Mouse (Mus musculus): ENCODE data around the gene Olfr267. TPM values are rescaled to one million over a fixed set of nuclear protein-coding genes. Genes with fewer than 3 reads are reported as not detected.

Olfr267 gene
- not detected in 2 replicates for polyA plus RNA-seq (2015; fragmentation: Nextera tagmentation; extraction: Ambion mirVana)

DNA sequence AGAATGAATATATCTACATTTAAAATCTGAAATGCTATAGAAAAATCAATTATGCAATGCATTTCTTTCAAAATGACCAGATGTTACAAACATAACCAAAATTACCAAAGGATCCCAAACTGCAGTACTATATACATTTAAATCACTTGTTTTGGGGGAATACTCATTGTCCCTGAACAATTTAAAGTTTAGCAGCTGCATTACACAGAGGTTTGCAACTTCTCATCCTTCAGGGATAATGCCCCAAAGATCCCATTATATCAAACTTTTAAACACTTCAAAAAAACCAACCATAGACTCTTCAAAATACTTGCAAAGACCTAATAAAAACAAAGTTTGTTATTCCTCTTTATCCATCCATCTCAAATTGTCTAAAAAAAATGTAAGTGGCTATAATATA lies at the start of gene Olfr267:
Olfr267 (minus strand) TSS at position 101 of the 400 bp plus-strand sequence.
- Histone ChIP-seq H3K27me3 (ENCODE audit: insufficient read depth, low read length) (no peaks in the 10 kb centered on the region), H3K4me1 (ENCODE audit: insufficient read depth, low read length) (no peaks in the 10 kb centered on the region), H3K4me3 (ENCODE audit: low read length) (no peak within 1 kb of the TSS), H3K4me2 (replicated peaks; ENCODE audit: low read depth, low read length) (no peak within 1 kb of the TSS), H3K9me3 (ENCODE audit: low read length) (no peaks in the 10 kb centered on the region), H3K36me3 (ENCODE audit: insufficient read depth, low read length) (no peaks in the 10 kb centered on the region), H3K27ac (ENCODE audit: low read length) (no peak within 1 kb of the TSS), H3K9ac (replicated peaks; ENCODE audit: low read length) (no peak within 1 kb of the TSS)
- ATAC-seq (ENCODE audit: low FRiP score, low TSS enrichment): no peak

DNA sequence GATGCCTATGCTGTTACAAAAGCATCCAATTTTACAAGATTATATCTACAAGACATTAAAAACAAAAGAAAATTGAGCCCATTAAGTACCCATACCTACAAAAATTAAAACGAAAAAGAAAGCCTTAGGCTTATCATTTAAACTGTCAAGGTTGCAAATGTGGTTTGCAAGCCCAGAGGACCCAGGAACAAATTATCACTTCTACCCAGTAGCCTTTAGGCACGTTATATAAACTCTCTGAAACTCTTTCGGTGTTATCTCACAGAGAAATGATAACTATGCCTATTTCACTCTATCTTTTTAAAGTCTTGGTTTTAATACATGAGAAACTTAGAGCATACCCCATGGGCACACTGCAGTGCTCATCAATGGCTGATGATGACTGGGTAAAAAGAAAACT lies 45.4 kb upstream of the Olfr267 start:
- peaks cover 24% of the 10 kb centered on the region for H3K36me3 ChIP-seq (ENCODE audit: insufficient read depth, low read length)
- 85% methylated on average over 3 of the region's 3 CpGs for WGBS
- no peaks in the 10 kb centered on the region for H3K27me3 ChIP-seq (ENCODE audit: insufficient read depth, low read length)
- H3K4me3 ChIP-seq (ENCODE audit: low read length): no peak overlapping the region
- ATAC-seq (ENCODE audit: low FRiP score, low TSS enrichment): no peak
- H3K9me3 ChIP-seq (ENCODE audit: low read length): no peaks in the 10 kb centered on the region
- no peaks in the 10 kb centered on the region for H3K4me1 ChIP-seq (ENCODE audit: insufficient read depth, low read length)
- H3K27ac ChIP-seq (ENCODE audit: low read length): no peak overlapping the region
- H3K9ac ChIP-seq (replicated peaks; ENCODE audit: low read length): no peak overlapping the region
- H3K4me2 ChIP-seq (replicated peaks; ENCODE audit: low read depth, low read length): no peak overlapping the region

DNA sequence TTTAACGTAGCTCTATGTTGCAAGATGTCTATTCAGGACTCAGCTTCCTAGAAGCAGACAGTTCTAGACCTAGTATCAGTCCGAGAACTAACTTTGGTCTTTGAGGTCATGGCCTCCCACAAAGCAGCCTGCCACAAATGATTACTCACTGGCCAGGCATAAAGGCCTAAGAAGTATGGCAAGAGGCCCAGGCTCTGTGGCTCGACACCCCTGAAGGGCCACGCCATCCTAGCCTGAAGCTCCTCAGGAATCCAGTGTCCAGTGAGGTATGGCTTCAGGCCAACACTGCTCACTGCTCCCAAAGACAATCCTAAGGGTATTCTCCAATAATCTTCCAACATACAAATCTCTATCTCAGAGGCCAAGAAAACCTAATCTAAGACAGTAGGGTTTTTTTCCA lies 38.4 kb upstream of the Olfr267 start:
- H3K4me2 ChIP-seq (replicated peaks; ENCODE audit: low read depth, low read length): no peak overlapping the region
- H3K4me1 ChIP-seq (ENCODE audit: insufficient read depth, low read length): no peaks in the 10 kb centered on the region
- no peak overlapping the region for H3K4me3 ChIP-seq (ENCODE audit: low read length)
- H3K27me3 ChIP-seq (ENCODE audit: insufficient read depth, low read length): no peaks in the 10 kb centered on the region
- H3K36me3 ChIP-seq (ENCODE audit: insufficient read depth, low read length): peaks cover 43% of the 10 kb centered on the region
- H3K9me3 ChIP-seq (ENCODE audit: low read length): no peaks in the 10 kb centered on the region
- no peak overlapping the region for H3K9ac ChIP-seq (replicated peaks; ENCODE audit: low read length)
- ATAC-seq (ENCODE audit: low FRiP score, low TSS enrichment): no peak
- 88% methylated on average over 4 of the region's 4 CpGs for WGBS
- no peak overlapping the region for H3K27ac ChIP-seq (ENCODE audit: low read length)

DNA sequence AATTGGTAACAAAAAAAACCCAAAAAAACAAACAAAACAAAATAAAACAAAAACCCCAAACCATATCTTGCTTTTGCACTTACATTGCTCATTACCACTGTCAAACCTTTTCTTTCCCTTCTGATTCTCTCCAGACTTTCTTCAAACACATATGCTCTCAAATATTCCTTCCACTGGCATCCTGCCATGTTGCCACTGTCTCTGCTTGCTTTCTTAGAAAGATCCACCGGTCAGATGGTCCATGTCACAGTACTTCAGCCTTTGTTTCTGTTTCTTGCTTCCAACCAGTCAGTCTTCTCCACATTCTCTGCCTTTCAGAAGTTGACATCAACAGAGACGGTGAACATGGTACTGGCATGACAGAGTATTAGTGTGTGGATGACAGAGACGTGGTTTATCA lies 857 bp downstream of the Olfr267 start:
- 68% methylated on average over 3 of the region's 3 CpGs for WGBS
- Histone ChIP-seq H3K27ac (ENCODE audit: low read length) (no peak overlapping the region), H3K9ac (replicated peaks; ENCODE audit: low read length) (no peak overlapping the region), H3K36me3 (ENCODE audit: insufficient read depth, low read length) (no peaks in the 10 kb centered on the region), H3K4me1 (ENCODE audit: insufficient read depth, low read length) (no peaks in the 10 kb centered on the region), H3K4me3 (ENCODE audit: low read length) (no peak overlapping the region), H3K9me3 (ENCODE audit: low read length) (no peaks in the 10 kb centered on the region), H3K4me2 (replicated peaks; ENCODE audit: low read depth, low read length) (no peak overlapping the region), H3K27me3 (ENCODE audit: insufficient read depth, low read length) (no peaks in the 10 kb centered on the region)
- no peak for ATAC-seq (ENCODE audit: low FRiP score, low TSS enrichment)

DNA sequence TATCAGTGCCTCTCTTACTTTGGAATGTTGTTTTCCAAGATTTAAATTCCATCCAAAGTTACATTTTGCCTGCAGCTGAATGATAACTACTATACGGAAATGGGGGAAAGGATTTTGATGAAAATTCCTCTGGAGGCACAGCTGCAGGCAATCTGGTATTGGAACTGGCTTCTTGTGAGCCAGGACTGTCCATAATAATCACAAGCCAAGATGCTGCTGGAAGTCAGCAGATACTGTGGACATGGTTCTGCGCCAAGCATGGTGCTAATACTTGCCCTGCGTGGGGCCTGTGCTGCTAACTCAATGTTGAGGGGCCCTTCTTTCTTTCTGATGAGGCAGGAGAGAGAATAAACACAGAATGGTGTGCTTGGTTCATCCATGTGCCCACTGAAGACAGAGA lies 24.1 kb downstream of the Olfr267 start:
- H3K4me2 ChIP-seq (replicated peaks; ENCODE audit: low read depth, low read length): no peak overlapping the region
- ATAC-seq (ENCODE audit: low FRiP score, low TSS enrichment): no peak
- 79% methylated on average over 3 of the region's 3 CpGs for WGBS
- no peaks in the 10 kb centered on the region for H3K27me3 ChIP-seq (ENCODE audit: insufficient read depth, low read length)
- H3K9ac ChIP-seq (replicated peaks; ENCODE audit: low read length): no peak overlapping the region
- no peaks in the 10 kb centered on the region for H3K36me3 ChIP-seq (ENCODE audit: insufficient read depth, low read length)
- H3K4me1 ChIP-seq (ENCODE audit: insufficient read depth, low read length): no peaks in the 10 kb centered on the region
- no peaks in the 10 kb centered on the region for H3K9me3 ChIP-seq (ENCODE audit: low read length)
- no peak overlapping the region for H3K27ac ChIP-seq (ENCODE audit: low read length)
- no peak overlapping the region for H3K4me3 ChIP-seq (ENCODE audit: low read length)

DNA sequence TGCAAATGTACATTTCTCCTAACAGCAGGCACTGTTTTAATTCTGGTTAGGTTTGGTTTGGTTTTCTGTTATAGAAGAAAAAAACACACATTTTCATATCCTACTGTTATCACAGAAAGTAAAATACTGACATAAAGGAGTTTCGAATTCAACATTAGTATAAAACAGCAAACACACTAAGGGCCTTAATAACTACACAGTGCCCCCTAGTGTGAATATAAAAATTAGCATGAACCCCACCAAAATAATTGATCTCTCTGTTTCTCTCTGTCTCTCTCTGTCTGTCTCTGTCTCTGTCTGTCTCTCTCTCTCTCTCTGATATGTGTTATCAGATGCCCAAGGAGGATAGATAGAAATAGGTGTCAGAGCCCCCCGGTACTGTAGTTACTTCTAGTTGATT lies 38.0 kb downstream of the Olfr267 start:
- ATAC-seq (ENCODE audit: low FRiP score, low TSS enrichment): no peak
- Histone ChIP-seq H3K9ac (replicated peaks; ENCODE audit: low read length) (no peak overlapping the region), H3K27ac (ENCODE audit: low read length) (no peak overlapping the region)

DNA sequence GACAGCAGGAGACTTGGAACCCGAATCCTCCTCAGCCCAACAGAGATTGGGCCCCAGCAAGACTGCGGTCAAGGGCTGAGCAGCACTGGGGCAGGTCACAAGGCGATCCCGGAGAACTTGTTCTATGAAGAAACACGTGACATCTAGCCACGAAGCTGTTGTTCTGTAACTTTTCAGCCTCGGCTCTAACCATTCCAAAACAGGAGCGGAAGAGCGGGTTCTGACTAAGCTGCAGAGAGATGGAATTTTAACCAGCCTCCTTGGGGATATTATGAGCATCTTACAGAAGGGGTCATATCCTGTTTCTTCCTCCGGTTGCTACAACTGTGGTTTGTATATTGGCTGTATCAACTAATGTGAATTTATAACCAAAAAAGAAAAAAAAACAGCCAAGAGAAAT lies 38.4 kb downstream of the Olfr267 start:
- H3K27me3 ChIP-seq (ENCODE audit: insufficient read depth, low read length): no peaks in the 10 kb centered on the region
- no peaks in the 10 kb centered on the region for H3K36me3 ChIP-seq (ENCODE audit: insufficient read depth, low read length)
- ATAC-seq (ENCODE audit: low FRiP score, low TSS enrichment): no peak
- H3K4me1 ChIP-seq (ENCODE audit: insufficient read depth, low read length): no peaks in the 10 kb centered on the region
- WGBS: 42% methylated on average over 10 of the region's 10 CpGs
- no peak overlapping the region for H3K4me3 ChIP-seq (ENCODE audit: low read length)
- H3K9ac ChIP-seq (replicated peaks; ENCODE audit: low read length): no peak overlapping the region
- H3K9me3 ChIP-seq (ENCODE audit: low read length): no peaks in the 10 kb centered on the region
- H3K27ac ChIP-seq (ENCODE audit: low read length): no peak overlapping the region
- H3K4me2 ChIP-seq (replicated peaks; ENCODE audit: low read depth, low read length): peak overlapping the region; percentile 20

More for the DNA sequence above, 38.0 kb downstream of the Olfr267 start:
- Histone ChIP-seq H3K4me2 (replicated peaks; ENCODE audit: low read depth, low read length) (no peak overlapping the region), H3K27me3 (ENCODE audit: insufficient read depth, low read length) (no peaks in the 10 kb centered on the region), H3K36me3 (ENCODE audit: insufficient read depth, low read length) (no peaks in the 10 kb centered on the region), H3K4me3 (ENCODE audit: low read length) (no peak overlapping the region), H3K9me3 (ENCODE audit: low read length) (no peaks in the 10 kb centered on the region), H3K4me1 (ENCODE audit: insufficient read depth, low read length) (no peaks in the 10 kb centered on the region)
- WGBS: 53% methylated on average over 2 of the region's 2 CpGs

DNA sequence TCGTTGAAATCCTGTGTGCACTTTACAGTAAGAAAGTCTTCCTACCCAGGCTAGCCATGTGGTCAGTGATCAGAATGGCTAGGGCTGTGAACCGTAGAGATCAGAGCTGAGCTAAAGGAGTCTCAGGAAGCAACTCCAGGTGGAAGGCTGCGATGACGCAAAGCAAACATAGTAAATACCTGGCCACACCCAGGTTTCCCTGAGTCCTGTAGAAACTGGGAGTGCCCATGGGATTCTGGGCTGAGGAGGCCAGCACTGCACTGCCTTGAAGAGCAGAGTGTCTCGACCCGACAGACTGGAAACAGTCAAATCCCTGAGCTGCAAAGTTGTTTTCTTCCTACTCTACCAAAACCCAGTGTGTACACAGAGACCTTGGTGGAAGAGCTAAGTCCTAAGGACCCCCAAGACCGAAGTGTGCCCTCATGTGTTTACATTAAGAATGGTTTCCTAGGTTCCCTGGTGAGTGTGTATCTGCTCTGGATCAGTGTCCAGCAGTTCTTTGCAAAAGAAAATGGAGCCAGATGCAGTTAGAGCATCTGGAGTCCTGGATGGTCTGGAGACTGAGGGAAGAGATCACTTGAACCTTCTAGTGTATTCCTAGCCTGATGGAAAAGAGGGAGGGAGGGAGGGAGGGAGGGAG lies 41.8 kb downstream of the Olfr267 start:
- H3K9ac ChIP-seq (replicated peaks; ENCODE audit: low read length): no peak overlapping the region
- H3K27ac ChIP-seq (ENCODE audit: low read length): no peak overlapping the region
- H3K4me3 ChIP-seq (ENCODE audit: low read length): no peak overlapping the region
- no peak for ATAC-seq (ENCODE audit: low FRiP score, low TSS enrichment)
- 79% methylated on average over 7 of the region's 7 CpGs for WGBS
- no peak overlapping the region for H3K4me2 ChIP-seq (replicated peaks; ENCODE audit: low read depth, low read length)
- H3K4me1 ChIP-seq (ENCODE audit: insufficient read depth, low read length): no peaks in the 10 kb centered on the region
- H3K9me3 ChIP-seq (ENCODE audit: low read length): no peaks in the 10 kb centered on the region
- H3K27me3 ChIP-seq (ENCODE audit: insufficient read depth, low read length): no peaks in the 10 kb centered on the region
- no peaks in the 10 kb centered on the region for H3K36me3 ChIP-seq (ENCODE audit: insufficient read depth, low read length)

DNA sequence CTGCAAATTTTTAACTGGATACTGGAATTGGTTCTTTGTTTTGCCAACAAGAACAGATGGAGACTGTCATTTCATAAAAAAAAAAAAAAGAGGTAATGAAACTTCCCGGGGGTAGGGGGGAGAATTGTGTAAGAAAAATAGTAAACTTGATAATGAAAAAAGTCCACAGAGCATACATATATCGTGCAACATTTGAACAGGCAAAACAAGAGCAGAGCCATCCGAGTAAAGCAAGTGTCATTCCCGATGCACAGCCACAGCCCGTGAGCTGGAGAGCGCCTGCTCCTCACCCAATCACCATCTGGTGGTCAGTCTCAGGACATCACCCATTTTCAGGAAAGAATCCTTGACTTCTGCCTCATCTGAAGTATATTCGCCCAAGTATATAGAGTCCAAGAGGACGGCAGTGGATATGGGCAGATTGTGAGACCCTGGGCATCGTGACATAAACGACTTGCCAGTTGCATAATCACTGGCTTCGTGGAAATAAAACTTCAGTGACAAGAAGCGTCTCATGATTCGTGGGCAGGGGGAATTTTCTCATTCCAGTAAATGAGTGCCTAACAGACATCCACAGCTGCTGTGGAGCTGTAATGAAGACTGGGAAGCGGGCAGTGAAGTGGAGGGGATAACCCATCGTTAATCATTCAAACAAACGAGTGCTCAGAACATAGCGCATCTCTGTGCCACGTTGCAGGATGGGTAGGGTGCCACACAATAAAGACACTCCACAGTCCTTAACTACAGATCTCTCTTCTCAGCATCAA lies 50.5 kb downstream of the Olfr267 start:
- ATAC-seq (ENCODE audit: low FRiP score, low TSS enrichment): no peak
- Histone ChIP-seq H3K9ac (replicated peaks; ENCODE audit: low read length) (no peak overlapping the region), H3K4me2 (replicated peaks; ENCODE audit: low read depth, low read length) (no peak overlapping the region), H3K27me3 (ENCODE audit: insufficient read depth, low read length) (no peaks in the 10 kb centered on the region), H3K9me3 (ENCODE audit: low read length) (no peaks in the 10 kb centered on the region), H3K4me1 (ENCODE audit: insufficient read depth, low read length) (no peaks in the 10 kb centered on the region), H3K27ac (ENCODE audit: low read length) (no peak overlapping the region), H3K36me3 (ENCODE audit: insufficient read depth, low read length) (no peaks in the 10 kb centered on the region), H3K4me3 (ENCODE audit: low read length) (no peak overlapping the region)
- 54% methylated on average over 18 of the region's 18 CpGs for WGBS
